Mouse (Mus musculus) thymus, adult 2 months (tissue): Measurements from ENCODE around the gene Bsn. TPM values are rescaled to one million over a fixed set of nuclear protein-coding genes. Genes with fewer than 3 reads are reported as not detected.

Experiments used
- DNase-seq: peaks from one replicate; pipeline ENCODE4 v3.0.0; 2021
- H3K27ac ChIP-seq: fragments of 200-500 bp; 2 replicates; pipeline ENCODE4 v1.5.1; 2012; ENCODE audit warnings: low read length, control low read depth; ENCODE audit not compliant: control insufficient read depth, insufficient read depth
- H3K27me3 ChIP-seq: fragments of 200-500 bp; 2 replicates; pipeline ENCODE4 v1.6.1; 2012; ENCODE audit warnings: mild to moderate bottlenecking, low read length, moderate library complexity, mixed read lengths; ENCODE audit not compliant: control insufficient read depth, insufficient read depth
- H3K36me3 ChIP-seq: fragments of 200-500 bp; 2 replicates; pipeline ENCODE4 v1.6.1; 2012; ENCODE audit warnings: mild to moderate bottlenecking, low read length, moderate library complexity; ENCODE audit not compliant: control insufficient read depth, insufficient read depth
- H3K4me1 ChIP-seq: fragments of 200-500 bp; replicated peaks from 2 replicates; pipeline ENCODE4 v1.6.1; 2012; ENCODE audit warnings: low read length; ENCODE audit not compliant: control insufficient read depth, insufficient read depth
- H3K4me3 ChIP-seq: fragments of 200-500 bp; 2 replicates; pipeline ENCODE4 v1.5.1; 2012; ENCODE audit warnings: mild to moderate bottlenecking, low read length, control low read depth, moderate library complexity; ENCODE audit not compliant: control insufficient read depth, insufficient read depth
- CTCF ChIP-seq: fragments of 200-500 bp; IDR thresholded peaks from 2 replicates; pipeline ENCODE4 v1.5.1; 2012; ENCODE audit warnings: mild to moderate bottlenecking, control low read depth, low read length, moderate library complexity, borderline replicate concordance; ENCODE audit not compliant: control insufficient read depth, poor library complexity, insufficient read depth; ENCODE audit errors: extremely low read depth
- POLR2A ChIP-seq: fragments of 200-500 bp; IDR thresholded peaks from 2 replicates; pipeline ENCODE4 v1.6.1; 2012; ENCODE audit warnings: mild to moderate bottlenecking, low read length, control low read depth, moderate library complexity; ENCODE audit not compliant: control insufficient read depth, poor library complexity, insufficient read depth; ENCODE audit errors: extremely low read depth
- WGBS: fragments of 180-500 bp; shearing (Covaris S2); methylation state at CpG from one replicate; pipeline ENCODE4 v1.1.7; 2018; 5-methylcytosine and 5-hydroxymethylcytosine counted together
- polyA plus RNA-seq: library from polyadenylated mRNA; depleted of rRNA; stranded (reverse); fragments of >200 nt; gene quantifications from 2 replicates; pipeline ENCODE4 v1.2.3, GENCODE M21; 2012

The Bsn gene
- polyA plus RNA-seq, 1 experiment = 2.6 TPM

- Histone ChIP-seq H3K27me3 (no peaks in the 10 kb centered on the region), H3K4me3 (no peak overlapping the region), H3K36me3 (no peaks in the 10 kb centered on the region), H3K27ac (no peak overlapping the region), H3K4me1 (peaks cover 9% of the 10 kb centered on the region)
- DNase-seq = no peak
- TF ChIP-seq POLR2A (no peak), CTCF (no peak)
- 89% methylated on average over 5 of the region's 5 CpGs for WGBS
Observed at GRCm38 (mm10) chr9:108178391-108178790, 11.8 kb downstream of the Bsn start.

GRCm38 (mm10) chr9:108175116-108175838 is 14.9 kb downstream of the Bsn start:
- TF ChIP-seq POLR2A = no peak
- no peak for TF ChIP-seq CTCF
- Histone ChIP-seq H3K27ac (no peak overlapping the region), H3K36me3 (no peaks in the 10 kb centered on the region), H3K4me1 (no peaks in the 10 kb centered on the region), H3K27me3 (no peaks in the 10 kb centered on the region), H3K4me3 (no peak overlapping the region)
- no peak for DNase-seq
- 90% methylated on average over 19 of the region's 19 CpGs for WGBS

GRCm38 (mm10) chr9:108172777-108173350 is 17.3 kb downstream of the Bsn start:
- H3K27ac ChIP-seq = no peak overlapping the region
- no peaks in the 10 kb centered on the region for H3K4me1 ChIP-seq
- WGBS = 92% methylated on average over 5 of the region's 5 CpGs
- TF ChIP-seq CTCF (no peak), POLR2A (no peak)
- no peaks in the 10 kb centered on the region for H3K27me3 ChIP-seq
- H3K4me3 ChIP-seq = no peak overlapping the region
- no peaks in the 10 kb centered on the region for H3K36me3 ChIP-seq
- no peak for DNase-seq

- Histone ChIP-seq H3K27ac (no peak overlapping the region), H3K36me3 (no peaks in the 10 kb centered on the region), H3K4me3 (no peak overlapping the region), H3K4me1 (no peaks in the 10 kb centered on the region), H3K27me3 (no peaks in the 10 kb centered on the region)
- no peak for DNase-seq
- TF ChIP-seq POLR2A = no peak
- no peak for TF ChIP-seq CTCF
- WGBS = 90% methylated on average over 10 of the region's 10 CpGs
Observed at GRCm38 (mm10) chr9:108169751-108170150, 20.4 kb downstream of the Bsn start.

- Histone ChIP-seq H3K27me3 (no peaks in the 10 kb centered on the region), H3K4me3 (no peak overlapping the region), H3K27ac (no peak overlapping the region), H3K36me3 (no peaks in the 10 kb centered on the region), H3K4me1 (peaks cover 4% of the 10 kb centered on the region)
- DNase-seq = no peak
- TF ChIP-seq CTCF = no peak
- no peak for TF ChIP-seq POLR2A
- WGBS = 94% methylated on average over 8 of the region's 8 CpGs
Observed at GRCm38 (mm10) chr9:108165143-108165542, 25.0 kb downstream of the Bsn start.

GRCm38 (mm10) chr9:108163646-108164284 is 26.4 kb downstream of the Bsn start:
- 20% methylated on average over 16 of the region's 16 CpGs for WGBS
- Histone ChIP-seq H3K27ac (no peak overlapping the region), H3K4me1 (peaks cover 4% of the 10 kb centered on the region), H3K4me3 (no peak overlapping the region), H3K36me3 (no peaks in the 10 kb centered on the region), H3K27me3 (no peaks in the 10 kb centered on the region)
- TF ChIP-seq CTCF (no peak), POLR2A (no peak)
- no peak for DNase-seq
